Mouse (Mus musculus): Measurements from ENCODE around the gene Acot10.
"Not testable (repeated sequence)": the region's sequence is repeated elsewhere in the genome, so short reads cannot be mapped to it uniquely, and the experiment has no call there.

Gene Acot10

DNA sequence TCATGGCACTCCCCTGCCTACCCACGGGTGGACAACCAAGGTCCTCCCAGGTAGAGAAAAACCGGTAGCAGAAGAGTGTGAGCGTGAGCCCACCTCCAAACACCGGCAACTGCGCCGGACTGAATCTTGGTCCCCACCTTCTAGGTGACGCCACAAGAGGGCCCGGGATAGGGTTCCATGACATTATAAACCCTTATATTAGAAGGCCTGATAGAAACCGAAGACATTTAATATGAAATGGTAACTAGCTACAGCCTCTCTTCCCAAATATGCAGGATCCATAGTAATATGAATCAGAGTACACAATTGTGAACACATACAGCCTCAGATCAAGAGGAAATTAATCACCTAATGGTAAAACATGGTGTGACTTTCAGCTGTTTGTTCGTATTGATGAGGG lies at the start of gene Acot10:
Gene Acot10 (minus strand): TSS at position 101 of the 400 bp plus-strand sequence.
- in situ Hi-C loops (cut with MboI, MseI) = no loop called here

DNA sequence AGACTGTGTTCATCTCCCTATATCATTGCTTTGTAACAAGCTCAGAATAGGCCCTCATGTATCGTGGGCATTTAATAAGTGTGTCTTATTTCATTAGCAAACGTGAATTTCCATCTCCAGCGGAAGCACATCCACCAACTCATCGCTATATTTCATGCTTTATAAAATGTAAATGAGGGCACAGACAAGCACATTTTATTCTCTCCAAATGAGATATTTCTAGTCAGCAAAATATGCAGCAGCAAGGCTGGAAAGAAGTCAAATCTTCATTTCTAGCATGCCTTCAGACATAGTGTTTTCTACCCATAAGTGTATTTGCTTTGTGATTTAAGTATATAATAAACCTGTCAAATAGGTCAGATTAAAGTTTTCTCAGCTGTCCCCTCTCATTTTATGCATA lies 45.3 kb upstream of the Acot10 start:
- in situ Hi-C loops (cut with MboI, MseI) = loop anchor here (10.0 kb wide), 1 partner anchor 1263 kb away; no protein-coding TSS in a partner anchor

DNA sequence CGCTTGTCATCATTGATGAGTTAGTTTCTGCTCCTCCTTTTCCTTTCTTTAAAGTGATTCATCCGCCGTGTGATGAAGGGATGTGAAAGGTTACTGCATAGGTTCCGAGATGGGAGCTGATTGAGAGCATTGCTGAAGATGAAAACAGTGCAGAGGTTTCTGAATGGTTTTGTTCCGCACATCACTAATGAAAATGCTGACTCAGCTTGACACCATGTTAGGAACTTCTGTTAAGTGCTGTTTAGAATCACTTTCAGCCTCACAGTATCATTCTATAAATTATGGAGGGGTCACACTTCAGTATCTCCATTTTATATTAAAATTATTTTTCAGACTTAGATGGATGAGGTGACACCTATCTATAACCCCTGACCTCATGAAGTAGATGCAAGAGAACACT lies 29.7 kb upstream of the Acot10 start:
- in situ Hi-C loops (cut with MboI, MseI) = no loop called here

DNA sequence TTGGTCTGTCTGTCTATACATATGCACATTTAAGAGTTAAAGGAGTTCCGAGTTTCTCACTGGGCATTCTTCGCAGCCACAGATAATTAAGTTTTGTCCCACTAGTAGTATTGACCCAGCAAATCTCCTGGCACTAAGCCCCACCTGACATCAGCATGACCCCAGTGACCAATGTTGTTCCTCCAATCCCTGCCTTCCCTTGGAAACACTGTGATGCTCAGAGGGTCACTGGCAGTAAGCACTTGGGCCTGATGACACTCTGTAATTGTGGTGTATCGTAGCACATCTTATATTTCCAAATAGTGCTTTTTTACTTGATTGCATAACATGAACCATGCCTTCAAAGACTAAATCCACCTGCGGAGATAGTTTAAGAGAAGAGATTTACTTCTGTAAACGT lies 17.6 kb upstream of the Acot10 start:
- in situ Hi-C loops (cut with MboI, MseI) = no loop called here

DNA sequence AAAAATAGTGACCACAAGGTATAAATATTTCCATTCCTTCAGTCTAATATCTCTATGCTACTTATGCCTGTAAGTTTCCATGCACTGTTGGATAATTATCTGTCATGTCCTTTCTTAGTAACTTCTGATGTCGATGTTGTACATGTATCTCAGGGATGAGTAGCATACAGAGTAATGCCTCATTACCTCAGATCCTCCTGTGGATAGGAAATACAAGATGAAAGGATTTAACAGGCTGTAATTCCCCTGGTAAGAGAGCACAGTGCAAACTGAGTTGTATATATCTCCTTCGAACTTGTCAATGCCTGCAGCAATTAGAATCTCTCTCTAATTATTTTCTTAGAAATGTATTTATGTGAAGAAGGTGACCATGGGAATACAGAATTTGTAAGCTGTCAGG lies 16.2 kb upstream of the Acot10 start:
- in situ Hi-C loops (cut with MboI, MseI) = no loop called here

DNA sequence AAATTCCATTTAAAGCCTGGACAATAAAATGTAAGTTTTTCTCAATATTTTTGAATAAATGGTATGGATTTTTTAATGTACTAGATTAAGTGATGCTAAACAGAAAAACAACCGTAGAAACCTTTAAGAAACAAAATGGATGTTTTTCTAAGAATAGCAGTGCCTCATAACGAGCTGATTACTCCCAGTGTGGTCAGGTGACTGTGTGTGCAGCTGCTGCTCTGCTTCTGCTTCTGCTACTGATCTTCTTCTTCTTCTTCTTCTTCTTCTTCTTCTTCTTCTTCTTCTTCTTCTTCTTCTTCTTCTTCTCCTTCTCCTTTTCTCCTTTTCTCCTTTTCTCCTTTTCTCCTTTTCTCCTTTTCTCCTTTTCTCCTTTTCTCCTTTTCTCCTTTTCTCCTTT lies 3.0 kb upstream of the Acot10 start:
- in situ Hi-C loops (cut with MboI, MseI) = not testable (repeated sequence)

DNA sequence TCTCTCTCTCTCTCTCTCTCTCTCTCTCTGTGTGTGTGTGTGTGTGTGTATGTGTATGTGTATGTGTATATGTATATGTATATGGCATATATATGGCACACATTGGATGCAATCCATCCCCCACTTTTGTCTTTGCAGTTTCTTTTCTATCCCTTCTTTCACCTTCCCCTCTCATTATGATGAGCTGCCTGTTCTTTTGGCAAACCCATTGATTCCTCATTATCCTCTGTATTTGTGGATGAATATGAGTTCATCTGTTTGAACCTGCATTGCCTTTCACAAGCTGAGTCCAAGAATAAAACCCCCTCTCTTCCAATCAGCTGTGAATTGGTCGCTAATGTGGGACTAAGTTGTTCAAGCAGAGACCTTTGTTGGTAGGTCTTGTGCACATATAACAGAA lies 1.4 kb upstream of the Acot10 start:
- in situ Hi-C loops (cut with MboI, MseI) = no loop called here

DNA sequence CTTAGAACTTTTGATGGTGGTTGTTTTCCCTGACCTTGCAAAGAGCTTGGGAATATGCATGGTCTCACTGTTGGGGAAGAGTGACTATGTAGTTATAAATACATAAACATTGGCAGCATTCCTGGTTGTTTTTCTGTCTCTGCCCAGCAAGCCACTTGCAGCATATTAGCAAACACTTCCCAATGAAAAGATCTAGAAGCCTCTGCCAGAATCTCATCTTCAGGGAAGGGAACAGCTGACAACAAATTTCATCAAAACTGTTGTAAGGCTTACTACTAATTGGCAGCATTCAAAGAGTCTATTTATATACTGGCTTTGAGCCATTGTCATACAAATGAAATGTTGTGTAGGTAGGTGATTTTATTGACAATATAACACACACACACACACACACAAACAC lies 800 bp upstream of the Acot10 start:
- in situ Hi-C loops (cut with MboI, MseI) = no loop called here

DNA sequence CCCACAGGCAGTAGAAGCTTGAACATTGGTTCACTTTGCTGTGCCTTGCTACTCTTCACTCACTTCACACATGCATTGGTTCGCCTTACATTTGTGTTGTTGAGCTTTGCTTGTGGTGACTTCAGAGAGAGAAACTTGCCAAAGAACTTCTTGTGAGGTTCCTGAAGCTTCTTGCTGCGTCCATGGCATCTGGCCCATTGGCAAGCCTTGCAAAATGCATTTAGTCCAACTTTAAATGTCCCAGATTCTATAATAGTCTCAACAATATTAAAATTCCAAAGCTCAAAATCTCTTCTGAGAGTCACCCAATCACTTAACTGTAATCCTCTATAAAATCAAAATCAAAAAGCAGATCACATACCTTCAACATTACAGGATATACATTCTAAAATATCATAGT lies 6.3 kb downstream of the Acot10 start:
- in situ Hi-C loops (cut with MboI, MseI) = no loop called here

DNA sequence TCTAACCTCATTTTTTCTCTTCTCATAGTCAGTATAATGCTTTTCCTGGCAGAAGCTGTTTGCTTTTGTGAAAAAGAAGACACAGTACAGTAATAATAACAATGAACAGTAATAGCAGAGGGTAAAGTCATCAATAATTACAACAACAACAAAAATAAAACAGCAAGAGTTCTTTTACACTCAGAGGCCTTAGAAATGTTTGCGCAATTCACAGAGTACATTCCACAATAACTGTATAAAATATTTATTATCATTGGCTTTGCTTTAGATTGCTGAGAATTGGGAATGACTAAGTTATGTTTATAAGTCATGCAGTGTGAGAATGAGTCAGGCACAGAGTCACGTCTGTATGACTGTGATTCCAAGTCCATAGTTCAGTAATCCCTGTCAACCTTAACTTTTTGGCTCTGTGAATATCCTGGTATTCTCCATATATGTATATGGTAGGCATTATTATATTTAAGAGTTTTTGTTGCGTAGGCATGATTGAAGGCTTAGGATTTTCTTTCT lies 23.6 kb downstream of the Acot10 start:
- in situ Hi-C loops (cut with MboI, MseI) = no loop called here

DNA sequence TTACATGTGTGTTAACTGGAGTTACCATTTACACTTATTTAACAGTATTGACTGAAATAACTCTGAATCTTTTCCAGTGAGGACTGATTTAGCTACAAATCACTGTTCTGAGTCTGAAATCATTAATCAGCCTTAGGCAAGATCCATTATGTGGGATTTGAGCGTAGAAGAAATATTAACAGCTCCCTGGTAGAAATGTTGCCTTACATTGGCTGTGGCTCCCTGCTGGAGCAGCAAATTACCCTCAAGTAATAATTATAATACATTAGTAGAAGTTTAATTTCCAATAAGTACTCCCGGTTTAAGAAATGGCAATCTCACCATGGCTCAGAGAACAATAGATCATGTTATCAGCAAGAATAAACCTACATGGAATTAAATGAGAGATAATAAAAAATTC lies 27.4 kb downstream of the Acot10 start:
- in situ Hi-C loops (cut with MboI, MseI) = no loop called here

DNA sequence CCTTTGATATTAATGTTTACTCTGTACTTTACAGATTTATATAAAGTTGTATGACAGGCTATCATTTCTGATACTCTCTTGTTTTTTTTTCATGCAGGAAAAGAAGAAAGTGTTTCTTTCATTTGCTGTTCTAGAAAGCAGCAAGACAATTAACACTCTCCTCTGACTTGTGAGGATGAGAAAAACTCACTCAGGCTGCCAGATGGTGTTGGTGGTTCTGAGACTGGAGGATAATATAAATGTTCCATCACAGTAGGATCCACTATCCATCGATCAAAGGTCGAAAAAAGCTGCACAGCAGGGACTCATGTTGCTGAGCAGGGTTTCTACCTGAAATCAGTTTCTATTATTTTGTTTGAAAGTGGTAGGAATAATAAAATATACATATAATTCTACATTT lies 32.0 kb downstream of the Acot10 start:
- in situ Hi-C loops (cut with MboI, MseI) = no loop called here

Data from T-helper 2 cell (primary cell).